Mouse (Mus musculus) forebrain, embryonic 10.5 days (tissue): ENCODE measurements at regions not wholly inside any gene's neighbourhood (a gene's known extent, or its start where the extent isn't known, plus 50 kb on each side); places are given as distances from the start of the nearest gene placed in this dataset.
A peak's percentile ranks its signal among the peaks of the same experiment; 100 is the strongest.

Experiments
- DNase-seq: peaks from one replicate; pipeline ENCODE4 v3.0.0-alpha.2; 2017; ENCODE audit warnings: low spot score; ENCODE audit errors: extremely low spot score
- H3K27ac ChIP-seq: fragments of 300-500 bp; sonication (generic); 2 replicates; pipeline ENCODE4 v1.5.1; 2016; ENCODE audit warnings: mild to moderate bottlenecking
- H3K27me3 ChIP-seq: fragments of 300-500 bp; sonication (generic); 2 replicates; pipeline ENCODE4 v1.6.1; 2016; ENCODE audit warnings: mild to moderate bottlenecking; ENCODE audit not compliant: poor library complexity, severe bottlenecking
- H3K36me3 ChIP-seq: fragments of 300-500 bp; sonication (generic); replicated peaks from 2 replicates; pipeline ENCODE4 v1.6.1; 2016; ENCODE audit warnings: mild to moderate bottlenecking, moderate library complexity
- H3K4me1 ChIP-seq: fragments of 300-500 bp; sonication (generic); 2 replicates; pipeline ENCODE4 v1.6.1; 2016
- H3K4me3 ChIP-seq: fragments of 300-500 bp; sonication (generic); 2 replicates; pipeline ENCODE4 v1.5.1; 2016; ENCODE audit warnings: mild to moderate bottlenecking, moderate library complexity
- H3K9me3 ChIP-seq: fragments of 300-500 bp; sonication (generic); 2 replicates; pipeline ENCODE4 v1.6.1; 2016; ENCODE audit warnings: mild to moderate bottlenecking, moderate library complexity
- WGBS: fragments of 180-500 bp; shearing (Covaris S2); methylation state at CpG from one replicate; pipeline ENCODE4 v1.1.7; 2016; 5-methylcytosine and 5-hydroxymethylcytosine counted together

DNA sequence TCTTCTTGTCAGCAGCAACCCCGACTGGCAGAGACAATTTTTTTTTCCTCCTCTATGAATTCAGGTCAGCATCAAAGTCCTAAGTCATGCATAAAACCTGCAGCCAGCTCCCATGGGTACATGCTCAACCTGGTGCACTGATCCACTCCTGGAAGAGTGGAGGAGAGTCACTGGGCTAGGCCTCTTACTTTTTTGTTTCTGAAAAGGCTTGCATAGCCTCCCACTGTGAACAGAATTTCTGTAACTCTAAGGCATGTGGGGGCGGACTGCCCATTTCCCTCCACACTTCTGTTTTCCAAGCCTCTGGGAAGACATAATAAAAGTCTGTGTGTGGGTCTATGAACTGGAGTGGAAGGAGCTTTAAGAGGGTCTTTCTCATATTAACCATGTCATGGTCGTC lies 218.8 kb downstream of the Gpat3 start:
- Histone ChIP-seq H3K4me3 (no peak overlapping the region), H3K9me3 (no peaks in the 10 kb centered on the region), H3K4me1 (no peaks in the 10 kb centered on the region), H3K27ac (no peak overlapping the region), H3K36me3 (no peaks in the 10 kb centered on the region), H3K27me3 (no peaks in the 10 kb centered on the region)
- 80% methylated on average over 3 of the region's 3 CpGs for WGBS
- no peak for DNase-seq

DNA sequence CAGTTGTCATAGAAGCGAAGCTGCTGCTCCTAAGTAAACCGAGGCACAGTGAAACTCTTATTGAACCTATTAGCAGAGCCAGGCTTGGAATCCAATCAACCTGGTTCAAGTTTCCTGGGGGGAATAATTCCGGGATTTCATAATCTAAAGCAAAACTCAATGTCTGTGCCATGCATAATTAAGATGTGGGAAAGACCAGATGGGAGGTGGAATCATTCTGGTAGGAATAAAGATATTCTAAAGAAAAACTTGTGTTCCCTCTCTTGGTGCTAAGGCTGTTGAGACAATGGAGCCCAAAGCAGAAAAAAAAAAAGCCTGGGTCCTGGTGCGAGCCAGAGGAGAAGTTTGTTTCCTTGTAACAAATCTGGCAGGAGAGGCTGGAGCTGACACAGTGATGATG lies 217.7 kb downstream of the Gpat3 start:
- H3K36me3 ChIP-seq: no peaks in the 10 kb centered on the region
- no peak overlapping the region for H3K27ac ChIP-seq
- H3K4me1 ChIP-seq: no peaks in the 10 kb centered on the region
- WGBS: 92% methylated on average over 4 of the region's 4 CpGs
- no peak for DNase-seq
- no peak overlapping the region for H3K4me3 ChIP-seq
- H3K9me3 ChIP-seq: no peaks in the 10 kb centered on the region
- H3K27me3 ChIP-seq: no peaks in the 10 kb centered on the region

DNA sequence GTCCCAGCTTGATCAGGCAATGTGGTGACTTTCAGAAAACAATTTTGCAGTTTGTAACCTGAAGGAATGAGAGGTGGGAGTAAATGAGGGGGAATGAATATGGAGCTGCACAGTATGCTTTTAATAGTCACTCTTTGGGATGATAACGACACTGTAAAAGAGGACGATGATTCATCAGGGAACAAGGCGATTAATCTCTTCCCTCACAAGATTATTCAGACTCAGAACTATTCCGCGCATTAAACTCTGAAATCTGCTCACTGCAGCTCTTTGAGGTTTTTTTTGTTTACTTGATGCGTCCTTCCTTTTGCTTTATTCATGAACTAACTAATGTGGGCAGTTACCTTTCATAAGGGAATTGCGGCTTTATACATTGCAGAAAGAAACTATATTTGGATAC lies 206.1 kb downstream of the Gpat3 start:
- WGBS: 96% methylated on average over 7 of the region's 7 CpGs
- no peaks in the 10 kb centered on the region for H3K9me3 ChIP-seq
- DNase-seq: no peak

DNA sequence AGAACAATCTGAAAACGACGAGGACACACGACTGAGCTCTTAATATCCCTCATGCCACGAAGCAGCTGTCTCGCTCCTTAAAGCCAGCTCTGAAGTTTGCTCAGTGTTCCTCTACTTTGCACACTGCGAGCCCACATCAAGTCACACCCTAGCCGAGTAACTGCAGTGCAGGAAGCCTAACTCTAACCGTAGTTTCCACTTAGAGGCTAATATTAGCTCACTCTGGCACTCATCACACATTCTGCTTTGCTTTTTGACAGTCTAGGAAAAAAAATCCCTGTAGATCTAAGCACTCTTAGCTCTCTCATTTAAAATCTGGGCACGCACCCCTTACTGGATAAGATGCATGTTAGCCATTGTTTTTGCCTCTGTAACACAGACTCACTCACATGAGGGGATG lies 195.0 kb downstream of the Gpat3 start:
- WGBS: 88% methylated on average over 9 of the region's 9 CpGs
- DNase-seq: no peak
- no peaks in the 10 kb centered on the region for H3K9me3 ChIP-seq

More for the DNA sequence above, 206.1 kb downstream of the Gpat3 start:
- Histone ChIP-seq H3K27ac (no peak overlapping the region), H3K4me3 (no peak overlapping the region), H3K36me3 (no peaks in the 10 kb centered on the region), H3K27me3 (no peaks in the 10 kb centered on the region), H3K4me1 (no peaks in the 10 kb centered on the region)

DNA sequence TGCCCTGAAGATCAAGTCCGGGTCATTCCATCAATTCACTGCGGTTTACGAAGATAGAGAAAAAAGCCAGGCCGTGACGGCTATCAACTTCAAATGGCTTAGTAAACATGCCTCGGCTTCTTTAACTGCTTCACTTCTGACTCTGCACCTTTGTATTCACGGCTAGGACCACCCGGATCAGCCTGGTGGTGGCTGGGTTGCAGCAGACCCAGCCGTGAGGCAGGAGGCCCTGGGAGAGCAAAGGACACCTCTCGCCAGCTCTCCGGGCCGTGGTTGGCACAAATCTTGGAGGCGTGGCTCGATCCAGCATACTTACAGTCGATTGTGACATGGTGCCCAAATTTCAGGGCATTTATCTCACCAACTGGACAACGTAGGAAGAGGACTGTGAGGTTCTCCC lies 187.5 kb downstream of the Gpat3 start:
- no peak overlapping the region for H3K4me3 ChIP-seq
- H3K9me3 ChIP-seq: no peaks in the 10 kb centered on the region
- no peaks in the 10 kb centered on the region for H3K36me3 ChIP-seq
- 0 out of 2 replicates have a peak, but pooled peaks cover 6% of the 10 kb centered on the region for H3K27me3 ChIP-seq
- DNase-seq: no peak
- 83% methylated on average over 16 of the region's 16 CpGs for WGBS
- no peak overlapping the region for H3K27ac ChIP-seq
- H3K4me1 ChIP-seq: peaks cover 14% of the 10 kb centered on the region

More for the DNA sequence above, 195.0 kb downstream of the Gpat3 start:
- Histone ChIP-seq H3K4me3 (no peak overlapping the region), H3K27ac (no peak overlapping the region), H3K27me3 (no peaks in the 10 kb centered on the region), H3K36me3 (no peaks in the 10 kb centered on the region), H3K4me1 (no peaks in the 10 kb centered on the region)

DNA sequence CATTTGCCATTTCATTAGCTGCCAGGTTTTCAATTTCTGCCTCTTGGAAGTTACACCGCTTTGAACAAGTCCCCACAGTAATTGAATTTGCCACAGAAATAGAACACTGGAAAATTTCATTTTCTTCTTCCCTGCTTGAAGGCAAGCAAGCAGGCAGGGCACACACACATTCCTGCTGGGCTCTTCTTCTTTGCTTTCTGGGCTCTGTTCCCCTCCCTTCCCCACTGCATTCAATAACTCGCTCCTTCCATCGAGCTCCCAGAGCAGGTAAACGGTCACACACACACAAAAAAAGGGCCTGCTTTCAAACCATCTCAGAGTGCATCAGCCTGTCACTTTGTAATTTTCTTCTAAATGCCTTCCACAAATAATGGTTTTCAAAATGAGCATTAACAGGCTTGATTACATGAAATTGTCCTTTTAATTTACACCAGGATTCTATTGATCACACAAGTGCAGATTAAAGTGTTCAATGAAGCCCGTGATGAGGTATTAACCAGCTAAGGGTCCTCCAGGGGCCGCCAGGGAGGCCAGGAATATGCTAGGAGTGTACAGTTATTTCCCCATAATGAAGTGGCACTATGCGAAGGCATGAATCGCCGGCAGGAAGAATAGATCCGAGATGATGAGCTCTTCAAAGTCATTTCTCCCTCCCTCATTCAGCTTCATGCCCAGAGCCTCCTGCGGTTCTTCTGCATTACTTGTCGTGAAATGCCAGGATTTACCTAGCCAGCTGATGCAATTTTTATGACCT lies 186.8 kb downstream of the Gpat3 start:
- Histone ChIP-seq H3K27ac (no peak overlapping the region), H3K36me3 (no peaks in the 10 kb centered on the region), H3K4me1 (peaks cover 14% of the 10 kb centered on the region), H3K9me3 (no peaks in the 10 kb centered on the region), H3K4me3 (no peak overlapping the region), H3K27me3 (0 out of 2 replicates have a peak, but pooled peaks cover 6% of the 10 kb centered on the region)
- DNase-seq: no peak
- WGBS: 65% methylated on average over 12 of the region's 12 CpGs

DNA sequence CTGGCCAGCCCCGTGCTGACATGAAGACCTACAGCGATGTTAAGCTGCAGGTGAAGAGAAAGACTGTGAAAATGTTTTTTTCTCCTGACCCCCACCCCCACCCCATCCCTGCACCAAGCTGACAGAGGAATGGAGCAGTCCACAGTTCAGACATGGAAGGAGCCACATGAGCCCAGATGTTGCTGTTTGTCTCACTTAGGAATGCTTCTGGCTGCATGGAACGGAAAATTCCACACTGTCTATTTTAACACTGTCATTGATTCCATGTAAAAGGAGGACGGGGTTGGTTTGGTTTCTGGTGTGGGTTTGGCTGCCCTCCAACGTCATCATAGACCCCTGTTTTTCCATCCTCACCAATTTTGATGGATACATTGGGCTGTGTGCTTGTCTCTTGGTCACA lies 179.3 kb downstream of the Gpat3 start:
- H3K9me3 ChIP-seq: no peaks in the 10 kb centered on the region
- H3K27ac ChIP-seq: no peak overlapping the region
- no peak overlapping the region for H3K4me3 ChIP-seq
- no peaks in the 10 kb centered on the region for H3K36me3 ChIP-seq
- H3K4me1 ChIP-seq: peaks cover 15% of the 10 kb centered on the region; the same call in 1 of the 2 replicates
- no peak for DNase-seq
- H3K27me3 ChIP-seq: peaks cover 27% of the 10 kb centered on the region
- 90% methylated on average over 5 of the region's 5 CpGs for WGBS

DNA sequence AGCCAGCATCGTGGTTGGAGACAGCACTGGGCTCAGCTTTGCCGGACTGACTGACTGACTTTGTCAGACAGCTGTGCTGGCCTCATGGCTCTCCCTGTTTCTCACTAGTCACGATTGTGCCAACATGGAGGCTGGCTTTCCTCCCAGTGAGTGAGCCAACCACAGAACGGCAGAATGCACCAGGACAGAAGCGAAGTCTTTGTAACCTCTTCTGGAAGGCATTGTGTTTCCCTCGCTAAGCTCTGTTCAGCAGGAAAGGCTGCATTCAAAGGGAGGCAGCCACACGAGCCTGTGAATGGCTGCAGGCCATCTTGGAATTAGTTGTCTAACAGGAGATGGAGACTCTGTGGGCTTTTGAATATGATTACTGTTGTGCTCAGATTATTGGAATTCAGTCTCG lies 178.3 kb downstream of the Gpat3 start:
- DNase-seq: no peak
- WGBS: 55% methylated on average over 8 of the region's 8 CpGs
- H3K27me3 ChIP-seq: peaks cover 35% of the 10 kb centered on the region
- H3K27ac ChIP-seq: no peak overlapping the region
- H3K4me1 ChIP-seq: peaks cover 15% of the 10 kb centered on the region; the same call in 1 of the 2 replicates
- no peak overlapping the region for H3K4me3 ChIP-seq
- H3K9me3 ChIP-seq: no peaks in the 10 kb centered on the region
- no peaks in the 10 kb centered on the region for H3K36me3 ChIP-seq

DNA sequence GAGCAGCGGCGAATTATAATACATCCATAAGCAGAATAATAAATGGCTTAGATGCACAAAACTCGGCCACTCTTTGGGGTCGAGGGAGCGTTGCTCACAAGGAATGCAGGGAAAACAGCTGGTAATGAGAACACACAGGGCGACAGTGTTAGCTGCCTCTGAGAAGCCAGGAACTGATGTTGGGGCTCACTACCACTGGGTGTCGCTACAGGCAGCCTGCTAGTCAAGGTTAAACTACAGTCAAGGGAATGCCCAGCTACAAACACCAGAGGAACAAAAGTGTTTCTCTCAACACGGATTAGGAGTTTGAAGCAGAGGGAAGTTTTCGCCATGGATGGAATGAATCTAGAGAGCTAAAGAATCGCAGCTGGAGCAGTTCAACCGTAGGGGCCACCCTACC lies 175.3 kb downstream of the Gpat3 start:
- WGBS: 10% methylated on average over 11 of the region's 11 CpGs
- Histone ChIP-seq H3K4me1 (peaks cover 15% of the 10 kb centered on the region; the same call in 1 of the 2 replicates), H3K27me3 (peaks cover 39% of the 10 kb centered on the region), H3K4me3 (no peak overlapping the region), H3K27ac (no peak overlapping the region), H3K9me3 (no peaks in the 10 kb centered on the region), H3K36me3 (no peaks in the 10 kb centered on the region)
- peak; percentile 74 for DNase-seq

DNA sequence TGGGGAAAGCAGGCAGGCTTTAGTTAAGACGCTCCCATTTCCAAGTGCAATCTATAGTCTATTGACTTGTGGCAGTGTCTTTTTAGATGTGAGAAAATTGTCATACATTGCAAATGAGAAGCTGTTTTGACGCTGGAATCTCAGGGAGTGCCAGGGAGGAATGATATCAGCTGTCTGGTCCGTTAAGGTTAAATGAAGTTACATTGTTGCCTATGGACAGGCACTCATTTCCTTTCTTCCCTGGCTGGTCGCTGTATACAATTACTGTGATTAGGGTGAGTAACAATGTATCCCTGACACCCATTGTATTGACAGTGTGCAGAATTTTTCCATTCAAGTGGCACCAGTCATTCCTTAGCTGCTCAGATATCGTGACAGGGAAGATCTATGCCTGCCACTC lies 168.3 kb downstream of the Gpat3 start:
- H3K4me1 ChIP-seq: no peaks in the 10 kb centered on the region
- DNase-seq: no peak
- 80% methylated on average over 5 of the region's 5 CpGs for WGBS

DNA sequence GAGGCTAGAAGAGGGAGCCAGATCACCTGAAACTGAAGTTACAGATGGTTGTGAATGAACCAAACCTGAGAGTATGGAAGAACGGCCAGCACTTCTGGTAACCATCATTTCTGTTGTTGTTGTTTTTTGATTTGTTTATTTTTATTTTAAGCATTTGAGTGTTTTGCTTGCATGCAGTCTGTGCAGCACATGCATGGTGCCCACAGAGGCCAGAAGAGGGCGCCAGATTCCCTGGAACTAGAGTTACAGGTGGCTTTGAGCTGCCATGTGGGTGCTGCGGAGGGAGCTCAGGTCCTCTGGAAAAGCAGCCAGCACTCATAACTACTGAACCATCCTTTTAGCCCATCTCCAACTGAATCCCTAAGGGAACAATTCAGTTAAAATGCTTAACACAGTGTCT lies 159.7 kb downstream of the Gpat3 start:
- Histone ChIP-seq H3K36me3 (no peaks in the 10 kb centered on the region), H3K9me3 (no peaks in the 10 kb centered on the region), H3K4me1 (no peaks in the 10 kb centered on the region), H3K27me3 (no peaks in the 10 kb centered on the region), H3K27ac (no peak overlapping the region), H3K4me3 (no peak overlapping the region)
- WGBS: 71% methylated on average over 3 of the region's 3 CpGs
- no peak for DNase-seq

More for the DNA sequence above, 168.3 kb downstream of the Gpat3 start:
- H3K36me3 ChIP-seq: no peaks in the 10 kb centered on the region
- H3K9me3 ChIP-seq: no peaks in the 10 kb centered on the region
- 0 out of 2 replicates have a peak, but pooled peaks cover 5% of the 10 kb centered on the region for H3K27me3 ChIP-seq
- H3K4me3 ChIP-seq: no peak overlapping the region
- H3K27ac ChIP-seq: no peak overlapping the region

DNA sequence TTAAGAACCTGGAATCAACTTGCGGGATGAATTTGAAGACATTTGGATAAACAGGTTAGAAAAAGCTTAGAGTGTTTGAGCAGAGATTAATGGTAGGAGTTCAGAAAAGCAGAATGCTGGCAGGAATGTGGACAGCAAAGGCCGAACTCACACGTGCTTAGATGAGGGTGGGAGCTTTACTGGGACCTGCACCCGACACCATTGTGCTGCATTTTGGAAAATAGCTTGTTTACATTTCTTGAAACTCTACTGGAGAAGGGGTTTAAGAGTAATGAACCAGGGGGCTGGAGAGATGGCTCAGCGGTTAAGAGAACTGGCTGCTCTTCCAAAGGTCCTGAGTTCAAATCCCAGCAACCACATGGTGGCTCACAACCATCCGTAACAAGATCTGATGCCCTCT lies 154.9 kb downstream of the Gpat3 start:
- H3K36me3 ChIP-seq: no peaks in the 10 kb centered on the region
- H3K4me3 ChIP-seq: no peak overlapping the region
- 92% methylated on average over 6 of the region's 6 CpGs for WGBS
- H3K4me1 ChIP-seq: no peaks in the 10 kb centered on the region
- no peak for DNase-seq
- H3K27me3 ChIP-seq: no peaks in the 10 kb centered on the region
- no peak overlapping the region for H3K27ac ChIP-seq
- no peaks in the 10 kb centered on the region for H3K9me3 ChIP-seq

DNA sequence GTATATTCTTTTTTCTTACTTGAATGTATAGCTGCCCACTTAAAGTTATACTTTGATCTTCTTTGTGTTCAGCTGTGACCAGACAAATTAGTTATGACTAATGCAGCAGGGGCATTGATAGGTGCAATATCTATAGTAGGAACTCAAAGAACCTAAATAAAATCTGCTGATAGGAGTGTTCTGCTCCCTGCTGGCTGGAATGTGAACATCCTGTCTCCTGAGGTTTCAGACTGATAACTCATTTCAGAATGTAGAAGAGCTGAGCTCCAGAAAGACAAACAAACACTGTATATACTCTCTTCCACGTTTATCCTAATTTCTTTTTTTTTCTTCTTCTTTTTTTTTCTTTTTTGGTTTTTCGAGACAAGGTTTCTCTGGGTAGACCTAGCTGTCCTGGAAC lies 146.9 kb downstream of the Gpat3 start:
- no peak overlapping the region for H3K27ac ChIP-seq
- no peaks in the 10 kb centered on the region for H3K36me3 ChIP-seq
- no peaks in the 10 kb centered on the region for H3K27me3 ChIP-seq
- H3K9me3 ChIP-seq: no peaks in the 10 kb centered on the region
- H3K4me1 ChIP-seq: no peaks in the 10 kb centered on the region
- no peak for DNase-seq
- no peak overlapping the region for H3K4me3 ChIP-seq
- 78% methylated on average over 2 of the region's 2 CpGs for WGBS
